Comparison of ENCODE assay signal across 8 mouse cellular contexts in genomic region chr7:131362269-131362614, GRCm38 (mm10). TPM values are rescaled to one million over a fixed set of nuclear protein-coding genes. Genes with fewer than 3 reads are reported as not detected.
DNase-seq lines count a peak whose midpoint lies in the region; ATAC-seq and TF ChIP-seq lines count a peak whose summit lies in the region.

No protein-coding gene starts in this region.

- peaks cover 13% of the 10 kb centered on the region for H3K4me1 ChIP-seq in lung, embryonic 16.5 days (replicated peaks; ENCODE audit: control insufficient read depth, insufficient read depth, low read length)
- peaks cover 14% of the 10 kb centered on the region for H3K4me1 ChIP-seq in limb, embryonic 12.5 days (replicated peaks)
- peaks cover 2% of the 10 kb centered on the region for H3K4me1 ChIP-seq in olfactory bulb, adult 2 months (ENCODE audit: control insufficient read depth, insufficient read depth, low read length)

- peak overlapping the region; percentile 84 for H3K4me3 ChIP-seq in lung, embryonic 16.5 days (ENCODE audit: low read length)
- H3K4me3 ChIP-seq in limb, embryonic 12.5 days (replicated peaks), result peak overlapping the region; percentile 78
- H3K4me3 ChIP-seq in olfactory bulb, adult 2 months (ENCODE audit: insufficient read depth, low read depth, low read length), result peak overlapping the region; percentile 77

- no peak for TF ChIP-seq CTCF in olfactory bulb, adult 2 months (IDR thresholded peaks at IDR 0.05; ENCODE audit: insufficient read depth, low read depth, low read length)

- no peak for TF ChIP-seq POLR2A in olfactory bulb, adult 2 months (IDR thresholded peaks at IDR 0.05; ENCODE audit: insufficient read depth, low read depth, low read length)

- peak overlapping the region; percentile 94 for H3K4me2 ChIP-seq in lung, embryonic 16.5 days (ENCODE audit: low read depth, low read length)
- H3K4me2 ChIP-seq in limb, embryonic 12.5 days, result peak overlapping the region; percentile 85

- peak overlapping the region; percentile 91 for H3K27ac ChIP-seq in lung, embryonic 16.5 days (ENCODE audit: low read length)
- H3K27ac ChIP-seq in limb, embryonic 12.5 days, result peak overlapping the region; percentile 93
- H3K27ac ChIP-seq in olfactory bulb, adult 2 months (ENCODE audit: insufficient read depth, low read depth, low read length), result peak overlapping the region; percentile 7; the same call in 1 of the 2 replicates

- peak; percentile 74 for ATAC-seq in lung, embryonic 16.5 days (ENCODE audit: low read depth)
- peak; percentile 50 for ATAC-seq in erythroblast, adult 5-6 weeks (replicated peaks; ENCODE audit: low FRiP score, poor library complexity, severe bottlenecking)
- peak; percentile 86 for ATAC-seq in limb, embryonic 12.5 days (ENCODE audit: insufficient number of reproducible peaks, insufficient read depth, low FRiP score, low TSS enrichment, low read depth)

- WGBS in lung, embryonic 16.5 days, result under 1% methylated on average over 35 of the region's 35 CpGs
- under 1% methylated on average over 35 of the region's 35 CpGs for WGBS in limb, embryonic 12.5 days
- WGBS in olfactory bulb, adult 2 months, result 1% methylated on average over 35 of the region's 35 CpGs

- peak overlapping the region; percentile 92 for H3K9ac ChIP-seq in lung, embryonic 16.5 days (ENCODE audit: low read length)
- peak overlapping the region; percentile 89 for H3K9ac ChIP-seq in limb, embryonic 12.5 days (replicated peaks)

- H3K9me3 ChIP-seq in lung, embryonic 16.5 days (ENCODE audit: control insufficient read depth, low read length), result no peaks in the 10 kb centered on the region
- H3K9me3 ChIP-seq in limb, embryonic 12.5 days, result no peaks in the 10 kb centered on the region

- peaks cover 16% of the 10 kb centered on the region; the same call in 1 of the 2 replicates for H3K36me3 ChIP-seq in lung, embryonic 16.5 days (ENCODE audit: control insufficient read depth, insufficient read depth, low read length)
- H3K36me3 ChIP-seq in limb, embryonic 12.5 days, result peaks cover 27% of the 10 kb centered on the region

- no peaks in the 10 kb centered on the region for H3K27me3 ChIP-seq in lung, embryonic 16.5 days (ENCODE audit: control insufficient read depth, insufficient read depth, low read depth, low read length)
- H3K27me3 ChIP-seq in limb, embryonic 12.5 days, result no peaks in the 10 kb centered on the region

- no peak for DNase-seq in lung, postnatal 4 days
- no peak for DNase-seq in urinary bladder, postnatal 36 days (ENCODE audit: low spot score in 2 of 2)
- no peak for DNase-seq in thymus, postnatal 4 days
- DNase-seq in spleen, adult 18-20 months, result no peak

RNA-seq across cellular contexts. Expression of gene 2310057M21Rik, which starts 0.3 kb away (rescaled TPM):
- polyA plus RNA-seq in lung, embryonic 16.5 days (2015; fragmentation: Nextera tagmentation; extraction: Ambion mirVana), result 19.6 and 21.3 TPM in 2 replicates
- total RNA-seq in erythroblast, adult 5-6 weeks (2015; ENCODE audit: low replicate concordance), result 1.9 TPM in 2 replicates
- 2.5 and 2.6 TPM in 2 replicates for total RNA-seq in erythroblast, adult 5-6 weeks (2017; ENCODE audit: low replicate concordance)
- polyA plus RNA-seq in limb, embryonic 12.5 days (2016; fragmentation: Nextera tagmentation; extraction: Ambion mirVana), result 21.1 and 23.8 TPM in 2 replicates
- polyA plus RNA-seq in olfactory bulb, adult 2 months (2012; ENCODE audit: insufficient read depth, insufficient read length, low replicate concordance, missing spikeins), result not detected in 2 replicates

RNA-seq across cellular contexts. Expression of gene Pstk, which starts 8.7 kb away (rescaled TPM):
- polyA plus RNA-seq in lung, embryonic 16.5 days (2015; fragmentation: Nextera tagmentation; extraction: Ambion mirVana), result 57.8 and 61.4 TPM in 2 replicates
- 0.96 and 6.9 TPM in 2 replicates for total RNA-seq in erythroblast, adult 5-6 weeks (2015; ENCODE audit: low replicate concordance)
- total RNA-seq in erythroblast, adult 5-6 weeks (2017; ENCODE audit: low replicate concordance), result 0.51 and 4.2 TPM in 2 replicates
- 72.5 and 79.4 TPM in 2 replicates for polyA plus RNA-seq in limb, embryonic 12.5 days (2016; fragmentation: Nextera tagmentation; extraction: Ambion mirVana)
- not detected in 2 replicates for polyA plus RNA-seq in olfactory bulb, adult 2 months (2012; ENCODE audit: insufficient read depth, insufficient read length, low replicate concordance, missing spikeins)

RNA-seq across cellular contexts. Expression of gene Fam24a, which starts 28.6 kb away (rescaled TPM):
- not detected in 2 replicates for polyA plus RNA-seq in lung, embryonic 16.5 days (2015; fragmentation: Nextera tagmentation; extraction: Ambion mirVana)
- total RNA-seq in erythroblast, adult 5-6 weeks (2015; ENCODE audit: low replicate concordance), result not detected in 2 replicates
- total RNA-seq in erythroblast, adult 5-6 weeks (2017; ENCODE audit: low replicate concordance), result not detected in 2 replicates
- polyA plus RNA-seq in limb, embryonic 12.5 days (2016; fragmentation: Nextera tagmentation; extraction: Ambion mirVana), result not detected in 2 replicates
- not detected in 2 replicates for polyA plus RNA-seq in olfactory bulb, adult 2 months (2012; ENCODE audit: insufficient read depth, insufficient read length, low replicate concordance, missing spikeins)

RNA-seq across cellular contexts. Expression of gene Fam24b, which starts 32.9 kb away (rescaled TPM):
- 0.35 TPM in 1 of 2 replicates, not detected in the other for polyA plus RNA-seq in lung, embryonic 16.5 days (2015; fragmentation: Nextera tagmentation; extraction: Ambion mirVana)
- not detected in 2 replicates for total RNA-seq in erythroblast, adult 5-6 weeks (2015; ENCODE audit: low replicate concordance)
- total RNA-seq in erythroblast, adult 5-6 weeks (2017; ENCODE audit: low replicate concordance), result not detected in 2 replicates
- not detected in 2 replicates for polyA plus RNA-seq in limb, embryonic 12.5 days (2016; fragmentation: Nextera tagmentation; extraction: Ambion mirVana)
- not detected in 2 replicates for polyA plus RNA-seq in olfactory bulb, adult 2 months (2012; ENCODE audit: insufficient read depth, insufficient read length, low replicate concordance, missing spikeins)

RNA-seq across cellular contexts. Expression of gene Cuzd1, which starts 40.1 kb away (rescaled TPM):
- not detected in 2 replicates for polyA plus RNA-seq in lung, embryonic 16.5 days (2015; fragmentation: Nextera tagmentation; extraction: Ambion mirVana)
- total RNA-seq in erythroblast, adult 5-6 weeks (2015; ENCODE audit: low replicate concordance), result not detected in 2 replicates
- not detected in 2 replicates for total RNA-seq in erythroblast, adult 5-6 weeks (2017; ENCODE audit: low replicate concordance)
- not detected in 2 replicates for polyA plus RNA-seq in limb, embryonic 12.5 days (2016; fragmentation: Nextera tagmentation; extraction: Ambion mirVana)
- not detected in 2 replicates for polyA plus RNA-seq in olfactory bulb, adult 2 months (2012; ENCODE audit: insufficient read depth, insufficient read length, low replicate concordance, missing spikeins)

Comparison
In these comparisons a context has a peak if more than half of its experiments do, and no peak if none do; other contexts are left out.
1. H3K27ac ChIP-seq: peak in every context shown above with its lines; median percentile 93 in limb, embryonic 12.5 days; 91 in lung, embryonic 16.5 days; 7 in olfactory bulb, adult 2 months.
2. RNA of gene Pstk, which starts 8.7 kb away (polyA plus RNA-seq): 72.5 to 79.4 TPM in limb, embryonic 12.5 days and 57.8 to 61.4 TPM in lung, embryonic 16.5 days; not detected in olfactory bulb, adult 2 months; every median in the first group is over 10 times any median in the second.
3. Peak in every context shown above with its lines, with median percentiles within 50 percentile points of each other: ATAC-seq and H3K4me3 ChIP-seq.